8 mouse cellular contexts compared by ENCODE assay signal in genomic region chr3:40799530-40800372, GRCm38 (mm10). TPM values are rescaled to one million over a fixed set of nuclear protein-coding genes. Genes with fewer than 3 reads are reported as not detected.
DNase-seq lines count a peak whose midpoint lies in the region; ATAC-seq and TF ChIP-seq lines count a peak whose summit lies in the region.

Gene Plk4 (plus strand): TSS chr3:40800019.

- 0 out of 2 replicates have a peak, but pooled peaks have one; percentile 21 for TF ChIP-seq EP300 in heart, postnatal 0 days (IDR thresholded peaks at IDR 0.05; ENCODE audit: low read depth)

- H3K36me3 ChIP-seq in E14TG2a.4 (ENCODE audit: insufficient read depth, low read length): peaks cover 31% of the 10 kb centered on the region
- H3K36me3 ChIP-seq in forebrain, embryonic 12.5 days (replicated peaks): peaks cover 16% of the 10 kb centered on the region; the same call in 1 of the 2 replicates
- peaks cover under 1% of the 10 kb centered on the region for H3K36me3 ChIP-seq in heart, postnatal 0 days (replicated peaks; ENCODE audit: control insufficient read depth, insufficient read depth, low read length)
- H3K36me3 ChIP-seq in liver, embryonic 16.5 days (ENCODE audit: control insufficient read depth, insufficient read depth): peaks cover 4% of the 10 kb centered on the region
- 0 out of 2 replicates have a peak, but pooled peaks cover 3% of the 10 kb centered on the region for H3K36me3 ChIP-seq in neural tube, embryonic 13.5 days
- H3K36me3 ChIP-seq in testis, adult 2 months (ENCODE audit: control insufficient read depth, insufficient read depth, low read length): peaks cover 1% of the 10 kb centered on the region; the same call in 1 of the 2 replicates

- DNase-seq in c-Kit-positive CD71-positive TER-119-positive erythroid progenitor cells, embryonic 14.5 days (ENCODE audit: low spot score): peak; percentile 97
- DNase-seq in heart, postnatal 0 days (ENCODE audit: low spot score): peak; percentile 99
- peak; percentile 99 for DNase-seq in kidney, postnatal 4 days

- peak; percentile 66 for TF ChIP-seq POLR2A in testis, adult 2 months (IDR thresholded peaks at IDR 0.05; ENCODE audit: control insufficient read depth, low read depth, low read length)

- peak within 1 kb of the TSS; percentile 87 for H3K4me2 ChIP-seq in forebrain, embryonic 12.5 days
- H3K4me2 ChIP-seq in heart, postnatal 0 days (ENCODE audit: low read depth, low read length): peak within 1 kb of the TSS; percentile 87
- H3K4me2 ChIP-seq in liver, embryonic 16.5 days (ENCODE audit: low read depth, low read length): peak within 1 kb of the TSS; percentile 91
- peak within 1 kb of the TSS; percentile 98 for H3K4me2 ChIP-seq in neural tube, embryonic 13.5 days

- peak within 1 kb of the TSS; percentile 90 for H3K9ac ChIP-seq in forebrain, embryonic 12.5 days
- peak within 1 kb of the TSS; percentile 77 for H3K9ac ChIP-seq in heart, postnatal 0 days (replicated peaks; ENCODE audit: low read depth, low read length)
- peak within 1 kb of the TSS; percentile 97 for H3K9ac ChIP-seq in liver, embryonic 16.5 days (ENCODE audit: low read depth, low read length)
- peak within 1 kb of the TSS; percentile 75 for H3K9ac ChIP-seq in neural tube, embryonic 13.5 days

- peak within 1 kb of the TSS; percentile 96 for H3K4me3 ChIP-seq in E14TG2a.4 (replicated peaks; ENCODE audit: low read length)
- peak within 1 kb of the TSS; percentile 93 for H3K4me3 ChIP-seq in forebrain, embryonic 12.5 days (replicated peaks)
- peak within 1 kb of the TSS; percentile 92 for H3K4me3 ChIP-seq in heart, postnatal 0 days (ENCODE audit: low read depth, low read length)
- H3K4me3 ChIP-seq in liver, embryonic 16.5 days (ENCODE audit: low read depth, low read length): peak within 1 kb of the TSS; percentile 99
- peak within 1 kb of the TSS; percentile 89 for H3K4me3 ChIP-seq in neural tube, embryonic 13.5 days
- peak within 1 kb of the TSS; percentile 98 for H3K4me3 ChIP-seq in testis, adult 2 months (ENCODE audit: control insufficient read depth, low read depth, low read length)

- peak within 1 kb of the TSS; percentile 76 for H3K27ac ChIP-seq in forebrain, embryonic 12.5 days
- H3K27ac ChIP-seq in heart, postnatal 0 days (ENCODE audit: low read depth): peak within 1 kb of the TSS; percentile 83
- H3K27ac ChIP-seq in liver, embryonic 16.5 days (ENCODE audit: low read length): peak within 1 kb of the TSS; percentile 92
- H3K27ac ChIP-seq in neural tube, embryonic 13.5 days (replicated peaks): peak within 1 kb of the TSS; percentile 43
- H3K27ac ChIP-seq in testis, adult 2 months (ENCODE audit: control insufficient read depth, insufficient read depth, low read depth, low read length): peak within 1 kb of the TSS; percentile 94

- no peaks in the 10 kb centered on the region for H3K27me3 ChIP-seq in E14TG2a.4 (ENCODE audit: insufficient read depth, low read length)
- H3K27me3 ChIP-seq in forebrain, embryonic 12.5 days: no peaks in the 10 kb centered on the region
- no peaks in the 10 kb centered on the region for H3K27me3 ChIP-seq in heart, postnatal 0 days (ENCODE audit: control insufficient read depth, insufficient read depth, low read length)
- H3K27me3 ChIP-seq in liver, embryonic 16.5 days (ENCODE audit: control insufficient read depth, insufficient read depth, low read depth, low read length): no peaks in the 10 kb centered on the region
- H3K27me3 ChIP-seq in neural tube, embryonic 13.5 days: no peaks in the 10 kb centered on the region
- H3K27me3 ChIP-seq in testis, adult 2 months (ENCODE audit: control insufficient read depth, insufficient read depth, low read length): no peaks in the 10 kb centered on the region

- peaks cover 24% of the 10 kb centered on the region for H3K4me1 ChIP-seq in E14TG2a.4 (replicated peaks; ENCODE audit: low read depth, low read length)
- peaks cover 14% of the 10 kb centered on the region for H3K4me1 ChIP-seq in forebrain, embryonic 12.5 days
- H3K4me1 ChIP-seq in heart, postnatal 0 days (ENCODE audit: control insufficient read depth, insufficient read depth): peaks cover 6% of the 10 kb centered on the region; the same call in 1 of the 2 replicates
- H3K4me1 ChIP-seq in liver, embryonic 16.5 days (ENCODE audit: control insufficient read depth, low read depth, low read length): peaks cover 14% of the 10 kb centered on the region
- H3K4me1 ChIP-seq in neural tube, embryonic 13.5 days (replicated peaks): peaks cover 16% of the 10 kb centered on the region
- H3K4me1 ChIP-seq in testis, adult 2 months (ENCODE audit: control insufficient read depth, insufficient read depth, low read length): peaks cover 2% of the 10 kb centered on the region; the same call in 1 of the 2 replicates

- peak; percentile 96 for ATAC-seq in forebrain, embryonic 12.5 days (ENCODE audit: low FRiP score)
- ATAC-seq in heart, postnatal 0 days (ENCODE audit: insufficient read depth, low read depth): peak; percentile 100
- ATAC-seq in liver, embryonic 16.5 days (ENCODE audit: low read depth): peak; percentile 86
- ATAC-seq in neural tube, embryonic 13.5 days (ENCODE audit: low read depth): peak; percentile 99

- H3K9me3 ChIP-seq in E14TG2a.4 (ENCODE audit: low read length): no peaks in the 10 kb centered on the region
- H3K9me3 ChIP-seq in forebrain, embryonic 12.5 days: no peaks in the 10 kb centered on the region
- H3K9me3 ChIP-seq in heart, postnatal 0 days (replicated peaks; ENCODE audit: control insufficient read depth, low read length): no peaks in the 10 kb centered on the region
- no peaks in the 10 kb centered on the region for H3K9me3 ChIP-seq in liver, embryonic 16.5 days (replicated peaks; ENCODE audit: control insufficient read depth, low read length)
- no peaks in the 10 kb centered on the region for H3K9me3 ChIP-seq in neural tube, embryonic 13.5 days

- TF ChIP-seq CTCF in E14TG2a.4 (conservative IDR thresholded peaks at IDR 0.05; ENCODE audit: low read length): no peak
- TF ChIP-seq CTCF in heart, postnatal 0 days (IDR thresholded peaks at IDR 0.05; ENCODE audit: low read depth): no peak
- no peak for TF ChIP-seq CTCF in testis, adult 2 months (IDR thresholded peaks at IDR 0.05; ENCODE audit: control insufficient read depth, insufficient read depth, insufficient replicate concordance, low read depth, low read length)

- 2% methylated on average over 66 of the region's 66 CpGs for WGBS in forebrain, embryonic 12.5 days
- 4% methylated on average over 65 of the region's 66 CpGs for WGBS in heart, postnatal 0 days
- WGBS in liver, embryonic 16.5 days (ENCODE audit: insufficient replicate concordance): 2% methylated on average over 66 of the region's 66 CpGs
- 2% methylated on average over 66 of the region's 66 CpGs for WGBS in neural tube, embryonic 13.5 days

RNA-seq across cellular contexts. Expression of gene Plk4, which starts in this region (rescaled TPM):
- 65.9 and 69.2 TPM in 2 replicates for polyA plus RNA-seq in forebrain, embryonic 12.5 days (2016; fragmentation: Nextera tagmentation; extraction: Ambion mirVana)
- total RNA-seq in heart, postnatal 0 days (2014; rRNA removed; ENCODE audit: low replicate concordance): 7.1 and 14.5 TPM in 2 replicates
- 10.2 and 11.6 TPM in 2 replicates for polyA plus RNA-seq in heart, postnatal 0 days (2015; fragmentation: Nextera tagmentation; extraction: Ambion mirVana)
- polyA plus RNA-seq in liver, embryonic 16.5 days (2015; fragmentation: Nextera tagmentation; extraction: Ambion mirVana): 29.8 and 33.3 TPM in 2 replicates
- polyA plus RNA-seq in neural tube, embryonic 13.5 days (2015; fragmentation: Nextera tagmentation; extraction: Ambion mirVana): 14.0 and 17.9 TPM in 2 replicates
- polyA plus RNA-seq in testis, adult 2 months (2012; rRNA removed): 35.2 and 40.1 TPM in 2 replicates

Comparison
In these comparisons a context has a peak if more than half of its experiments do, and no peak if none do; other contexts are left out.
1. Peak in every context shown above with its lines: DNase-seq, ATAC-seq, H3K4me3 ChIP-seq and H3K27ac ChIP-seq.
2. H3K27ac ChIP-seq: peak in every context shown above with its lines; median percentile 94 in testis, adult 2 months; 92 in liver, embryonic 16.5 days; 83 in heart, postnatal 0 days; 76 in forebrain, embryonic 12.5 days; 43 in neural tube, embryonic 13.5 days.